Mouse (Mus musculus): ENCODE measurements around the gene Olfr1217.
"Not testable (repeated sequence)": the region's sequence is repeated elsewhere in the genome, so short reads cannot be mapped to it uniquely, and the experiment has no call there.

Olfr1217 gene

DNA sequence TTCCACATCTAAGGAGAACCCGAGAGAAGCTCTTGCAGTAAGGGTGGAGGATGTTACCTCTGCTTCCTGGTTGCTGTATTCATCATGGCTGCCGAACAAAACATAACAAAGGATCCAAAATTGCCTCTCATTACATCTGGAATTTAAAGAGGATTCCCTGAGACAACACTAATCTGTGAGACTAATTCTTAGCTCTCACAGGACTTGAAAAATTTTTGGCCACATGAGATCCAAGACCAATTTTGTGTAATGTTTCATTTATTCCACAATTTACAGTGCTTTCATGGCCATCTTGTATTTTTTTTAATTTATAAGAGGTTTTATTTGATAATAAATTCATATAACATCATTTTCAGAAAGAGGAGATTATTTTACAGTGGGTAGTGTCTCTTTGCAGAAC is at the start of gene Olfr1217:
Gene Olfr1217 (minus strand): TSS at position 101 of the 400 bp plus-strand sequence.
- no peak for DNase-seq (ENCODE audit: low read depth, low spot score)
- H3K27me3 ChIP-seq (ENCODE audit: control insufficient read depth, insufficient read depth, low read length, poor library complexity, severe bottlenecking): no peaks in the 10 kb centered on the region
- H3K36me3 ChIP-seq (ENCODE audit: control insufficient read depth, insufficient read depth, low read length, poor library complexity, severe bottlenecking): no peaks in the 10 kb centered on the region

DNA sequence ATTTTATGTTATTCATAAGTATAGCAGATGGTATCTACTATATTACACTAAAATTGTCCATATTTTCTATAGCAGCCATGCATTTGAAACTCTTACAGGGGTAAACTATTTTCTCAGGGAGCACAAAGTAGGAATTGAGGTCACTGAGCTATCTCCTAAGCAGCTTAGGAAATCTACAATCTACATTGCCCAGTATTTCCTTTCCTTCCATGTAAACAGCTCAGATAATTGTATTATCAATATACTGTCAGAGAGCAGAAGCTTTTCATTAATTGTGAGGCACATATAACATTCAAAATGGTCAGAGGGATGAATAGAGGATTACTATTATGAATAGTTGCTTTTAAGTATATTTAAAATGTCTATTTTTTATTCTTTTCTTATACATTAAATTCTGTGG is 49.6 kb upstream of the Olfr1217 start:
- DNase-seq (ENCODE audit: low read depth, low spot score): no peak
- Histone ChIP-seq H3K27me3 (ENCODE audit: control insufficient read depth, insufficient read depth, low read length, poor library complexity, severe bottlenecking) (no peaks in the 10 kb centered on the region), H3K36me3 (ENCODE audit: control insufficient read depth, insufficient read depth, low read length, poor library complexity, severe bottlenecking) (no peaks in the 10 kb centered on the region)

DNA sequence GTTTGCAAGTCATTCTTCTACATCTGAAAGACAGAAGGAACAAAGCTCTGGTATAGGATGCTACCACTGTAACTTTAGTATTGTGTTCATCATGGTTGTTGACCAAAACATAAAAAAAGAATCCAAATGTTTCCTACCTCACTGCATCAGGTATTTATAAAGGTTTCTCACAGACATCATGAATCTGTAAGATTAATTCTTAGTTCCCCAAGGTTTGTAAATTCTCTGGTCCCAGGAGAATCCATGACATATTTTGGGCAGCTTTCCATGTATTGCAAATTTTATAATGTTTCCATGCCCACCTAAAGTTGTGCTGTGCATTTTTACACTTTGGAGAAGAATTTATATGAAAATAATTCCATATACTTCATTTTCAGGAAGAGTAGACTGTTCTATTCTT is 29.2 kb upstream of the Olfr1217 start, which contains the start of gene Olfr1218:
Gene Olfr1218 (minus strand): TSS at position 101 of the 400 bp plus-strand sequence.
- DNase-seq (ENCODE audit: low read depth, low spot score): no peak
- no peaks in the 10 kb centered on the region for H3K36me3 ChIP-seq (ENCODE audit: control insufficient read depth, insufficient read depth, low read length, poor library complexity, severe bottlenecking)
- H3K27me3 ChIP-seq (ENCODE audit: control insufficient read depth, insufficient read depth, low read length, poor library complexity, severe bottlenecking): no peaks in the 10 kb centered on the region

DNA sequence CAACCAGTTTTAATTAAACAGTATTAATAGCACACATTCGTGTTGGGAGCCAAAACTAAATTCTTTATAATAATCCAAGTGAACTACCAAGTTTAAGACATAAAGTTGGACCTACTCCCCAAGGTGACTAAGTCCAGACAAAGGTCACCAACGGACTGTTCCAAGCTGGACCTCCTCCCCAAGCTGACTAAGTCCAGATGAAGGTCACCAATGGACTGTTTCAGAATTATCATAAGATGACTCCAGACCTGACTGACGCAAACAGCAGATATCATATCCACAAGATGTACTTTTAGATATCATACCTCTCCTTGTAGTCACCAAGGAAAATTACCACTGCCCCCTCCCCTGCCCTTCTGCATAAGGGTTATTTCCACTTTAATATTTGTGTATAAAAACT is 10.4 kb downstream of the Olfr1217 start:
- DNase-seq (ENCODE audit: low read depth, low spot score); H3K27me3 ChIP-seq (ENCODE audit: control insufficient read depth, insufficient read depth, low read length, poor library complexity, severe bottlenecking); H3K36me3 ChIP-seq (ENCODE audit: control insufficient read depth, insufficient read depth, low read length, poor library complexity, severe bottlenecking): not testable (repeated sequence)

DNA sequence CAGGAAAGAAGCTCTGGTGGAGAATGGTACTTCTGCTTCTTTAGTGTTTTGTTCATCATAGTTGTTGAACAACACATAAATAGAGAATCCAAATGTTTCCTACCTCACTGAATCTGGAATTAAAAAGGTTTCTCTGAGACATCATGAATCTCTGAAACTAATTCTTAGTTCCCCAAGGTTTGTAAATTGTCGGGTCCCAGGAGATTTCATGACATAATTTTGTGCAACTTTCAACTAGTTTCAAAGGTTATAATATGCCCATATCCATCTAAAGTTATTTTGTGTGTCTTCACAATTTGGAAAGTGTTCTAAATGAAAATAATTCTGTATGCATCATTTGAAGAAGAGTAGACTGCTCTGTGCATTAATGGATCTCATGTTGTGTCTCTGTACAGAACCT is 13.6 kb downstream of the Olfr1217 start, which contains the start of gene Olfr1216:
Gene Olfr1216 (minus strand): TSS at position 101 of the 400 bp plus-strand sequence.
- Histone ChIP-seq H3K36me3 (ENCODE audit: control insufficient read depth, insufficient read depth, low read length, poor library complexity, severe bottlenecking) (no peaks in the 10 kb centered on the region), H3K27me3 (ENCODE audit: control insufficient read depth, insufficient read depth, low read length, poor library complexity, severe bottlenecking) (no peaks in the 10 kb centered on the region)
- no peak for DNase-seq (ENCODE audit: low read depth, low spot score)

DNA sequence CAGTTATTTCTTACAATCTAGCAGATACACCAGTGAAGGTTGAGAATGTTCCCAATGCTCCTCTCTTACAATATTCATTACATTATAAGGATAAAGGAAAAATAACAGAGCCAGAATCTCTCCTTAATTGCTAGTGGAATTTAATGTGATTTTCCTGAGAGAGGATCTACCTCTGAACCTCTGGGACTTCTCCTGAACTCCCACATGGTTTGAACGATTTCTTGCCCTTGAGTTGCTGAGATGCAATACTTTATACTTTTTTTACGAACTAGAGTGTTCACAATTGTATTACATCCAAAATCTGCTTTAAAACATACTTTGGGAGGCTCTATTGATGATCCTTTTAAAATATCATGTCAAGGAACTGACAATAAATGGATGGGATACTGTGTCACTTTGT is 25.0 kb downstream of the Olfr1217 start, which contains the start of gene Olfr1215:
Gene Olfr1215 (minus strand): TSS at position 101 of the 400 bp plus-strand sequence.
- no peak for DNase-seq (ENCODE audit: low read depth, low spot score)

DNA sequence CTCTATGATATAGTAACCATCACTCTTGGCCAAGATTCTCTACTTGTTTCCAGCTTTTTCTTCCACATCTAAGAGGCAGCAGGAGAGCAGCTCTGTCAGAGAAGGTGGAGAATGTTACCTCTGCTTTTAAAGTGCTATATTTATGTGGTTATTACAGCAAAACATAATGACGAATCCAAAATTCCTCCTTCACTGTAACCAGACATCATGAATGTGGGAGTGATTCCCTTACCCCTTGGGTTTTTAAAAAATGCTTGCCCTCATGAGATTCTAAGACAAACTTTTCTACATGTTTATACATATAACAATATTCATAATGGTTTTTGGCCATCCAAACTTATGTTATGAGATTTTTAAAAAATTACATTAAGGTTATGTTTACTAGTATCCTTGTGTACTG is 39.3 kb downstream of the Olfr1217 start, which contains the start of gene Olfr1214:
Gene Olfr1214 (minus strand): TSS at position 101 of the 400 bp plus-strand sequence.
- Histone ChIP-seq H3K36me3 (ENCODE audit: control insufficient read depth, insufficient read depth, low read length, poor library complexity, severe bottlenecking) (no peaks in the 10 kb centered on the region), H3K27me3 (ENCODE audit: control insufficient read depth, insufficient read depth, low read length, poor library complexity, severe bottlenecking) (no peaks in the 10 kb centered on the region)
- no peak for DNase-seq (ENCODE audit: low read depth, low spot score)

More for the DNA sequence above, 25.0 kb downstream of the Olfr1217 start, which contains the start of gene Olfr1215:
- H3K27me3 ChIP-seq (ENCODE audit: control insufficient read depth, insufficient read depth, low read length, poor library complexity, severe bottlenecking): no peaks in the 10 kb centered on the region
- no peaks in the 10 kb centered on the region for H3K36me3 ChIP-seq (ENCODE audit: control insufficient read depth, insufficient read depth, low read length, poor library complexity, severe bottlenecking)

DNA sequence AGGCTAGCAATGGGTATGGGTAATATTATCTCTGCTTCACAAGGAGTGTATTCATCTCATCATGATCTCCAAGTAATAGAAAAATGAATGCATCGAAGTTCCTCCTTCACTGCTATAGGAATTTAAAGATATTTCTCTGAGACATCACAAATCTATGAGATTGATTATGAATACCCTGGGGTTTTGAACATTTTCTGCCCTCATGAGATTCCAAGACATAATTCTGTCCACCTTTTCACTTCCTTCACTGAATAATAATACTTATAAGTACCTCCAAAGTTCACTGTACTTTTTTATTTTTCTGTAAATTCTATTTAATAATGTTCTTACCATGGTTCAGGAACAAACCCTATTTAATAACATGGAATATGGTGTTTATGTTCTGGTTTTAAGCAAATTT is 51.7 kb downstream of the Olfr1217 start, which contains the start of gene Gm13762:
Gene Gm13762 (minus strand): TSS at position 101 of the 400 bp plus-strand sequence.
- Histone ChIP-seq H3K36me3 (ENCODE audit: control insufficient read depth, insufficient read depth, low read length, poor library complexity, severe bottlenecking) (no peaks in the 10 kb centered on the region), H3K27me3 (ENCODE audit: control insufficient read depth, insufficient read depth, low read length, poor library complexity, severe bottlenecking) (no peaks in the 10 kb centered on the region)
- DNase-seq (ENCODE audit: low read depth, low spot score): no peak

All from splenic B cell, adult 2 months (primary cell).